Mouse (Mus musculus) forebrain, embryonic 16.5 days (tissue): Measurements from ENCODE around the gene Olfr1136. TPM values are rescaled to one million over a fixed set of nuclear protein-coding genes. Genes with fewer than 3 reads are reported as not detected.

ENCODE experiments used
- ATAC-seq: fragments of 200-750 bp; cut with Nextera tagmentation; 2 replicates; pipeline ENCODE4 v1.8.0; 2017; ENCODE audit warnings: mild to moderate bottlenecking, moderate library complexity
- H3K27ac ChIP-seq: fragments of 300-500 bp; sonication (generic); 2 replicates; pipeline ENCODE4 v1.5.1; 2014; ENCODE audit warnings: low read length, control low read depth
- H3K27me3 ChIP-seq: fragments of 300-500 bp; sonication (generic); replicated peaks from 2 replicates; pipeline ENCODE4 v1.6.1; 2014; ENCODE audit warnings: low read length; ENCODE audit not compliant: control insufficient read depth, insufficient read depth
- H3K36me3 ChIP-seq: fragments of 300-500 bp; sonication (generic); 2 replicates; pipeline ENCODE4 v1.6.1; 2014; ENCODE audit not compliant: control insufficient read depth, insufficient read depth
- H3K4me1 ChIP-seq: fragments of 300-500 bp; sonication (generic); replicated peaks from 2 replicates; pipeline ENCODE4 v1.6.1; 2014; ENCODE audit warnings: low read length; ENCODE audit not compliant: control insufficient read depth, insufficient read depth
- H3K4me2 ChIP-seq: fragments of 300-500 bp; sonication (generic); 2 replicates; pipeline ENCODE4 v1.6.1; 2014; ENCODE audit warnings: mild to moderate bottlenecking, low read length, control low read depth
- H3K4me3 ChIP-seq: fragments of 300-500 bp; sonication (generic); replicated peaks from 2 replicates; pipeline ENCODE4 v1.5.1; 2014; ENCODE audit warnings: mild to moderate bottlenecking, low read length, control low read depth
- H3K9ac ChIP-seq: fragments of 300-500 bp; sonication (generic); replicated peaks from 2 replicates; pipeline ENCODE4 v1.6.1; 2014; ENCODE audit warnings: low read depth, low read length, control low read depth
- H3K9me3 ChIP-seq: fragments of 300-500 bp; sonication (generic); 2 replicates; pipeline ENCODE4 v1.6.1; 2016; ENCODE audit warnings: low read length; ENCODE audit not compliant: control insufficient read depth
- WGBS: fragments of 180-500 bp; shearing (Covaris S2); extraction: QIAGEN DNeasy Blood & Tissue Kit; methylation state at CpG from one replicate; pipeline ENCODE4 v1.1.7; 2014; 5-methylcytosine and 5-hydroxymethylcytosine counted together
- polyA plus RNA-seq: library from polyadenylated mRNA; unstranded; fragments of >200 nt; fragmentation: Nextera tagmentation; extraction: Ambion mirVana; gene quantifications from 2 replicates; pipeline ENCODE4 v1.2.1, GENCODE M21; 2015

The Olfr1136 gene
- not detected in 2 replicates for polyA plus RNA-seq

DNA sequence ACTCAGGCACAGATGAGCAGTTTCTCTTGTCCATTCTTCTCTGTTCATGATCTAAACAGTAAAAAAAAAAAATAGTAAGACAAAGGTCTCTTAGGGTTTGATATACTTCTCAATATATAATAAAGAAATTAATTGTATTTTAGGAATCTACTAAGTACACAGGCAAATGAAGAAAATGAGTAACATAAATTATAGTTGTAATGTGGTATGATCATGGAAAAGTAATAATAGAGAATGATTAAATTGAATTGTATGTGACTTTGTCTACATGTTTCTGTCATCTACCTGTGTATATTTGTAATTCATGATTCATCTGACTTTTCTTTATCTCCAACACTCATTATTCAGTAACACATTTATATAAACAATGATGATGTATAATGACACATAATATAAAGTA, at the start of gene Olfr1136:
Gene Olfr1136, minus strand, starts transcription at position 101 of the 400 bp plus-strand sequence.
- Histone ChIP-seq H3K27ac (no peak within 1 kb of the TSS), H3K9ac (no peak within 1 kb of the TSS), H3K4me3 (no peak within 1 kb of the TSS), H3K4me1 (no peaks in the 10 kb centered on the region), H3K9me3 (no peaks in the 10 kb centered on the region), H3K36me3 (no peaks in the 10 kb centered on the region), H3K27me3 (no peaks in the 10 kb centered on the region), H3K4me2 (no peak within 1 kb of the TSS)
- ATAC-seq: no peak

DNA sequence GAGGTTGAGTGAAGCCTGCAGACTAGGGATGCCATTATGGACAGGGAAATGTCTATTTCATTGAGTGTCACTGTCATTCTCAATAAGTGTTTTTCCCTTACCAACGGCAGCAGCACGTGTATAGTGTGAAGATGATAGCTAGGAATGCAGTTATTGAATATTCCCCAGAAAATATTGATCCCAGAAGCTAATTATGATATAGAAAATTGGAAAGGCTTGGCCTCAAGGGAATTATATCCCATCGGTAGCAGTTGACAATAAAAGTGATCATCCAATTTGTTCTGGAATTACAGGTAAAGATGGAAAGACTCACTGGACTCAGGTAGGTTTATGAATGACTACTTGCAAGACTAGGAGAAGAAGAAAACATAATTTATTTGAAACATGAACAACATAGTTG, 49.7 kb upstream of the Olfr1136 start, which contains the start of gene Olfr1140:
Gene Olfr1140, plus strand, starts transcription at position 301 of the 400 bp plus-strand sequence.
- Histone ChIP-seq H3K4me1 (no peaks in the 10 kb centered on the region), H3K27me3 (no peaks in the 10 kb centered on the region), H3K4me2 (no peak within 1 kb of the TSS), H3K4me3 (no peak within 1 kb of the TSS), H3K9ac (no peak within 1 kb of the TSS), H3K36me3 (no peaks in the 10 kb centered on the region), H3K9me3 (no peaks in the 10 kb centered on the region), H3K27ac (no peak within 1 kb of the TSS)
- ATAC-seq: no peak
- WGBS: 75% methylated on average over 3 of the region's 3 CpGs

DNA sequence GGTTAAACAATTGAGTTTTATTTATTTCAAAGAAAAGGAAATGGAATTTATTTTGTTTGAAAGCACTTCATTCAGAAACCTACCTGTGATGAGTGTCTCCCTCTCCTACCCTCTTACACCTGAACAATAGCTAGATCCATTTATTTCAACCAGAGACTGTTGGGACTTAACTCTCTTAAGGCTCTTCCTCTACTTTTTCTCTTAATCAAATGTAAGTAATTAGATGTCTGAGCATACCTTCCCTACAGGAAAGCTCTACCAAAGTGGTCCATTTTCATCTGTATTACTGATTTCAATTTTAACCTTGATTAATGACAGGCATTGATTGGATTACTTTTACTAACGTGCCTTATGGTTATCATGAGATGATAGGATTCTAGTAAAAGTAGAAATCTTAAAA, 46.1 kb upstream of the Olfr1136 start, which contains the start of gene Olfr1138:
Gene Olfr1138, minus strand, starts transcription at position 101 of the 400 bp plus-strand sequence.
- ATAC-seq: no peak
- H3K4me1 ChIP-seq: no peaks in the 10 kb centered on the region
- H3K4me3 ChIP-seq: no peak within 1 kb of the TSS
- H3K9me3 ChIP-seq: no peaks in the 10 kb centered on the region
- H3K27me3 ChIP-seq: no peaks in the 10 kb centered on the region
- H3K27ac ChIP-seq: no peak within 1 kb of the TSS
- no peaks in the 10 kb centered on the region for H3K36me3 ChIP-seq
- 79% methylated on average over 1 of the region's 1 CpGs for WGBS
- no peak within 1 kb of the TSS for H3K9ac ChIP-seq
- no peak within 1 kb of the TSS for H3K4me2 ChIP-seq

DNA sequence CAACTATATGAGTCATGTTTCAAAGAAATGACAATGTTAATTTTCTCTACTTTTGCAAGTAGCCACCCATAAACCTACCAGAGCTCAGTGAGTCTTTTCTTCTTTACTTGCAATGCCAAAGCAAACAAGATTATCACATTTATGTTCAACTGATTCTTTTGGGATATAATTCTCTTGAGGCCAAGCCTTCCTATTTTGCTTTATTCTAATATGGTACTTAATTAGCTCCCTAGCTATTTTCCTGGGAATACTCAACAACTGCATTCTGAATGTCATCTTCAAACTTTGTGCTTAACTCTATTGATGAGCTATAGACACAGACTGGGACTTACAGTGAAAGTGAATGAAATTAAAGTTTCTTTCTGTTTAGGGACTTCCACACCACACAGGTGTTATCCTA, 19.3 kb upstream of the Olfr1136 start, which contains the start of gene Olfr1137:
Gene Olfr1137, minus strand, starts transcription at position 101 of the 400 bp plus-strand sequence.
- ATAC-seq: no peak
- H3K9me3 ChIP-seq: no peaks in the 10 kb centered on the region
- H3K4me2 ChIP-seq: no peak within 1 kb of the TSS

DNA sequence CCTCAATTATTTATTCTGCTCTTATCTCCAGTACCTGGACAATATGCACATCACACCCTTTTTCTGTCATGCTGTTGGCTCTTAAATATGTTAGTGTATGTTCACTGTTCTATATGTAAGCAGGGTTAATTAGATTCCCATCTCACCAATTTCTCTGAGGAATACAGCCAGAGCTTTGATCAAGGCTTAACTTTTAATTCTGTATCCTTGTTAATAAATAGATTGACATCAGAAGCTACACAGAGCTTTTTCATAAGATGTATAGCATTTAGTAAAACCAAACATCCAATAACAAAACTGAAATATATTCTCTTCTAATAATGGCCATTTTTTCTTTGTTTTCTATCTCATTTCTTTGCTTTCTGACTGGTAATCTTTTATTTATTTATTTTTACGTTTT, 20.2 kb downstream of the Olfr1136 start, which contains the start of gene Olfr1135:
Gene Olfr1135, minus strand, starts transcription at position 101 of the 400 bp plus-strand sequence.
- no peaks in the 10 kb centered on the region for H3K27me3 ChIP-seq
- ATAC-seq: no peak
- WGBS: 14% methylated on average over 1 of the region's 1 CpGs
- no peak within 1 kb of the TSS for H3K27ac ChIP-seq
- H3K9me3 ChIP-seq: no peaks in the 10 kb centered on the region
- H3K36me3 ChIP-seq: no peaks in the 10 kb centered on the region
- no peak within 1 kb of the TSS for H3K4me3 ChIP-seq
- H3K4me2 ChIP-seq: no peak within 1 kb of the TSS
- H3K9ac ChIP-seq: no peak within 1 kb of the TSS
- H3K4me1 ChIP-seq: no peaks in the 10 kb centered on the region

More for the DNA sequence above, 19.3 kb upstream of the Olfr1136 start, which contains the start of gene Olfr1137:
- Histone ChIP-seq H3K27me3 (no peaks in the 10 kb centered on the region), H3K4me1 (no peaks in the 10 kb centered on the region), H3K36me3 (no peaks in the 10 kb centered on the region), H3K9ac (no peak within 1 kb of the TSS), H3K4me3 (no peak within 1 kb of the TSS), H3K27ac (no peak within 1 kb of the TSS)

DNA sequence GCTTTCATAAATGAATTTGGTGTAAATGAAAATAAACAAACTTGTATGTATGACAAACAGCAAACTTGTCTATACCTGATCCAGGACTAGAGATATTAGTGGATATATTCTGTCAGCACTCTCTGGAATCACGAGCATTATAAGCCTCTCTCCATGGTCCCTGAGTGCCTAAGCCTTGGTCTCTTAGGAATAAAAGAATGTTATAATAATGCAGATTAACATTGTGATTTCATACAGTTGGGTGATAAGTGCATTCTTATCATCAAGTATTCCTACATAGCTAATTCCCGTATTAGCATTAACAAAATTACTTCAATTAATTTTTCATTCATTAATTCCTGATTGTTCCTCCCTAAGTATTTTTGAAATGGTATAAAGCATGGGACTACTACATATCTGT, 35.4 kb downstream of the Olfr1136 start, which contains the start of gene Olfr1134:
Gene Olfr1134, minus strand, starts transcription at position 101 of the 400 bp plus-strand sequence.
- H3K4me3 ChIP-seq: no peak within 1 kb of the TSS
- H3K27me3 ChIP-seq: no peaks in the 10 kb centered on the region
- no peaks in the 10 kb centered on the region for H3K9me3 ChIP-seq
- H3K27ac ChIP-seq: no peak within 1 kb of the TSS
- 88% methylated on average over 2 of the region's 2 CpGs for WGBS
- no peak for ATAC-seq
- H3K4me2 ChIP-seq: no peak within 1 kb of the TSS
- no peak within 1 kb of the TSS for H3K9ac ChIP-seq
- no peaks in the 10 kb centered on the region for H3K4me1 ChIP-seq
- no peaks in the 10 kb centered on the region for H3K36me3 ChIP-seq

DNA sequence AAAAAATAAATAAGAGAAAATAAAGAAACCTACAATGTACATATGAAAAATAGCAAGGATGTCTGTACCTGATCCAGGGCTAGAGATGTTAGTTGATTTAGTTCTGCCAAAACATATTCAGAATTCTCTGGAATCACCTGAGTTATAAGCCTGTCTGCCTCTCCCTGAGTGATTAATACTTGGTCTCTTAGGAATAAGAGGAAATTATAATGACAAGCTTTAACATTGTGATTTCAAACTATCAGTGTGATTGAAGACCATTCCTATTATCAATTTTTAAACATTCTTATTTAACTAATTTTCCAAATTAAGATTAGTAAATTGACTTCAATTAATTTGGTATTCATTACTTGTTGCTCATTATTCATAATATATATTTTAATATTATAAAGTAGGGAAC, 46.5 kb downstream of the Olfr1136 start, which contains the start of gene Olfr1133:
Gene Olfr1133, minus strand, starts transcription at position 101 of the 400 bp plus-strand sequence.
- Histone ChIP-seq H3K4me2 (no peak within 1 kb of the TSS), H3K4me3 (no peak within 1 kb of the TSS), H3K9ac (no peak within 1 kb of the TSS), H3K36me3 (no peaks in the 10 kb centered on the region), H3K9me3 (no peaks in the 10 kb centered on the region), H3K4me1 (no peaks in the 10 kb centered on the region), H3K27ac (no peak within 1 kb of the TSS), H3K27me3 (no peaks in the 10 kb centered on the region)
- no peak for ATAC-seq

Other genes starting within 250 kb of the Olfr1136 start
- gene Olfr1126, start 240.0 kb downstream of the Olfr1136 start, polyA plus RNA-seq: not detected in 2 replicates
- not detected in 2 replicates for gene Pramel7, start 196.9 kb downstream of the Olfr1136 start, polyA plus RNA-seq
- not detected in 2 replicates for gene Pramel6, start 187.4 kb downstream of the Olfr1136 start, polyA plus RNA-seq
- gene Olfr153, start 162.2 kb downstream of the Olfr1136 start, polyA plus RNA-seq: not detected in 2 replicates
- gene Olfr1128, start 148.4 kb downstream of the Olfr1136 start, polyA plus RNA-seq: not detected in 2 replicates
- gene Olfr1129, start 120.0 kb downstream of the Olfr1136 start, polyA plus RNA-seq: not detected in 2 replicates
- not detected in 2 replicates for gene Olfr1130, start 87.7 kb downstream of the Olfr1136 start, polyA plus RNA-seq
- not detected in 2 replicates for gene Olfr1131, start 66.8 kb downstream of the Olfr1136 start, polyA plus RNA-seq
- gene Olfr1132, start 56.4 kb downstream of the Olfr1136 start, polyA plus RNA-seq: not detected in 2 replicates
- not detected in 2 replicates for gene Olfr1133, start 46.6 kb downstream of the Olfr1136 start, polyA plus RNA-seq
- not detected in 2 replicates for gene Olfr1134, start 35.5 kb downstream of the Olfr1136 start, polyA plus RNA-seq
- gene Olfr1135, start 20.3 kb downstream of the Olfr1136 start, polyA plus RNA-seq: not detected in 2 replicates
- gene Olfr1137, start 19.2 kb upstream of the Olfr1136 start, polyA plus RNA-seq: not detected in 2 replicates
- gene Olfr1138, start 46.0 kb upstream of the Olfr1136 start, polyA plus RNA-seq: not detected in 2 replicates
- not detected in 2 replicates for gene Olfr1140, start 49.8 kb upstream of the Olfr1136 start, polyA plus RNA-seq
- not detected in 2 replicates for gene Olfr1141, start 60.0 kb upstream of the Olfr1136 start, polyA plus RNA-seq
- not detected in 2 replicates for gene Olfr152, start 85.5 kb upstream of the Olfr1136 start, polyA plus RNA-seq
- gene Olfr1143, start 106.6 kb upstream of the Olfr1136 start, polyA plus RNA-seq: not detected in 2 replicates
- not detected in 2 replicates for gene Olfr1145, start 115.9 kb upstream of the Olfr1136 start, polyA plus RNA-seq
- gene Olfr1148, start 136.6 kb upstream of the Olfr1136 start, polyA plus RNA-seq: not detected in 2 replicates
- not detected in 2 replicates for gene Olfr1150-ps1, start 150.0 kb upstream of the Olfr1136 start, polyA plus RNA-seq
- gene Olfr1151, start 161.9 kb upstream of the Olfr1136 start, polyA plus RNA-seq: not detected in 2 replicates
- gene Olfr1152, start 172.5 kb upstream of the Olfr1136 start, polyA plus RNA-seq: not detected in 2 replicates
- not detected in 2 replicates for gene Olfr1153, start 201.0 kb upstream of the Olfr1136 start, polyA plus RNA-seq
- not detected in 2 replicates for gene Olfr1154, start 211.2 kb upstream of the Olfr1136 start, polyA plus RNA-seq